Mouse (Mus musculus): ENCODE results near the gene Gm43191. TPM values are rescaled to one million over a fixed set of nuclear protein-coding genes. Genes with fewer than 3 reads are reported as not detected.
A peak's percentile ranks its signal among the peaks of the same experiment; 100 is the strongest.

The Gm43191 gene
- polyA plus RNA-seq, 1 experiment from 2014 or later: not detected

GRCm38 (mm10) chr3:116601781-116602180, 79.3 kb downstream of the Gm43191 start:
- peaks cover 6% of the 10 kb centered on the region; the same call in 1 of the 2 replicates for H3K36me3 ChIP-seq
- H3K9ac ChIP-seq: no peak overlapping the region
- no peak overlapping the region for H3K27ac ChIP-seq
- H3K27me3 ChIP-seq (replicated peaks): no peaks in the 10 kb centered on the region
- H3K4me2 ChIP-seq (replicated peaks): no peak overlapping the region
- H3K4me3 ChIP-seq: no peak overlapping the region
- no peaks in the 10 kb centered on the region for H3K9me3 ChIP-seq
- WGBS: 88% methylated on average over 5 of the region's 5 CpGs
- ATAC-seq (ENCODE audit: low FRiP score, low read depth): no peak
- no peaks in the 10 kb centered on the region for H3K4me1 ChIP-seq

DNA sequence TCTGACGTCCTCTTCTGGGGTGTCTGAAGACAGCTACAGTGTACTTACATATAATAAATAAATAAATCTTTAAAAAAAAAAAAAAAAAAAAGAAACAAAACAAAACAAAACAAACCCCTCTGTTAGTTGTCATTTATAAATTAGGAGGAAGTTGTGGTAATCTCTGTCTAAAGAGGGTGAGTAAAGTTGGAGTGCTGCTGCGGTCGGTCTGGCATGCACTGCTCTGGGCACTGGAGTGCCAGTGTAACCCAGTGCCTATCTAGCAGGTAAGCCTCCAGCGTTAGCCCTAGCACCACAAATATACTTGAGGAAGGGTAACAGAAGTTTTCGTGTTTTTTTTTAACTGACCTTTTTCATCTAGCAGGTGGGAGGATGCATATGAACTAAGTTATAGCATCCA, 80.1 kb downstream of the Gm43191 start:
- ATAC-seq (ENCODE audit: low FRiP score, low read depth): no peak
- WGBS: 94% methylated on average over 5 of the region's 5 CpGs
- Histone ChIP-seq H3K4me1 (peaks cover under 1% of the 10 kb centered on the region), H3K4me3 (no peak overlapping the region), H3K36me3 (peaks cover 2% of the 10 kb centered on the region; the same call in 1 of the 2 replicates), H3K9ac (no peak overlapping the region), H3K27me3 (replicated peaks) (no peaks in the 10 kb centered on the region), H3K4me2 (replicated peaks) (no peak overlapping the region), H3K27ac (no peak overlapping the region), H3K9me3 (no peaks in the 10 kb centered on the region)

GRCm38 (mm10) chr3:116599705-116600104, 81.4 kb downstream of the Gm43191 start:
- WGBS: 87% methylated on average over 2 of the region's 2 CpGs
- ATAC-seq (ENCODE audit: low FRiP score, low read depth): no peak

GRCm38 (mm10) chr3:116595603-116595991, 85.5 kb downstream of the Gm43191 start:
- no peaks in the 10 kb centered on the region for H3K9me3 ChIP-seq
- ATAC-seq (ENCODE audit: low FRiP score, low read depth): no peak
- 14% methylated on average over 10 of the region's 10 CpGs for WGBS

More at GRCm38 (mm10) chr3:116599705-116600104, 81.4 kb downstream of the Gm43191 start:
- Histone ChIP-seq H3K27me3 (replicated peaks) (no peaks in the 10 kb centered on the region), H3K9me3 (no peaks in the 10 kb centered on the region), H3K36me3 (no peaks in the 10 kb centered on the region; the same call in 1 of the 2 replicates), H3K4me3 (no peak overlapping the region), H3K27ac (no peak overlapping the region), H3K4me2 (replicated peaks) (no peak overlapping the region), H3K4me1 (peaks cover 6% of the 10 kb centered on the region), H3K9ac (no peak overlapping the region)

DNA sequence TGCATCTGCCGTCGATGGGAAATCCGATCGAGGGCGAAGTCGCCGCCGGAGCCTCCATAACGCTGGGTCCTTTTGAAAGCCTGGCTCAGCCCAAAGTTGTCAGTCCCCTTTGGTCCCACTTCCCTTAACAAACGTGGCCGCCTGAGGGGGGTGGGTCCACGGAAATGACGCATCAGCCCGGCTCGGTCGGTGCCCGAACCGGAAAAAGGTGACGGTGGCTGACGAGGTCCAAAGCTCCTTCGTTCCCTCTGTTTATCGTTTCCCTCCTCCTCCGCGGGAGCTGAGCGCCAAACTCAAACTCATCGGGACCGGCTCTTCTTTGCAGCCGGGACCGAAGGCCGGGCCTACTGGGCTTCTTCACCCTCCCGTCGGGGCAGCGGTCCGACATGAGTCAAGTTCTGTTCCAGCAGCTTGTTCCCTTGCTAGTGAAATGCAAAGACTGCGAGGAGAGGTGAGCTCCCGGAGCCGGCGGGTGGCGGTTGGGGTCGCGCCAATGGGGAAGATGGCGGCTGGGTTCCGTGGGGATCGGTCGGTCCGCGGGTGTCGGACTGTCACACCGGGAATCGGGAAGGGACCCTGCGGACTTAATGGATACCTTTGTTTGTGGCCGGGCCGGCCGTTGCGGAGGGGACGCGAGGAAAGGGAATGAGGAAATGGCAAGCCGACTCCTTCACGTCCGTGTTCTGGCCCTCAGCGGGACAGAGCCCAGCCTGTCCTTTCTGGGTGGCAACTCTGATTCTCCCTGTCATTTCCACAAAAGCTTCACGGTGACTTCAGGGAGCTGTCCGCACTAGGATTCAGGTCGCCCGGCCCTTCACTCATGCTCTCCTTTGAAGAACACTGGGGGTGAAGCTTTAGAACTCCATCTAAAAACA, 86.1 kb downstream of the Gm43191 start, which contains the start of gene Sass6:
Gene Sass6 (plus strand): TSS at position 255 of the 875 bp plus-strand sequence.
- peak within 1 kb of the TSS; percentile 85 for H3K4me3 ChIP-seq
- peak; percentile 98 for ATAC-seq (ENCODE audit: low FRiP score, low read depth)
- WGBS: under 1% methylated on average over 65 of the region's 65 CpGs

More at GRCm38 (mm10) chr3:116595603-116595991, 85.5 kb downstream of the Gm43191 start:
- H3K4me1 ChIP-seq: peaks cover 6% of the 10 kb centered on the region
- H3K4me2 ChIP-seq (replicated peaks): peak overlapping the region; percentile 84
- H3K27ac ChIP-seq: no peak overlapping the region
- H3K36me3 ChIP-seq: peaks cover 11% of the 10 kb centered on the region
- H3K27me3 ChIP-seq (replicated peaks): no peaks in the 10 kb centered on the region
- H3K9ac ChIP-seq: peak overlapping the region; percentile 78
- H3K4me3 ChIP-seq: peak overlapping the region; percentile 85

DNA sequence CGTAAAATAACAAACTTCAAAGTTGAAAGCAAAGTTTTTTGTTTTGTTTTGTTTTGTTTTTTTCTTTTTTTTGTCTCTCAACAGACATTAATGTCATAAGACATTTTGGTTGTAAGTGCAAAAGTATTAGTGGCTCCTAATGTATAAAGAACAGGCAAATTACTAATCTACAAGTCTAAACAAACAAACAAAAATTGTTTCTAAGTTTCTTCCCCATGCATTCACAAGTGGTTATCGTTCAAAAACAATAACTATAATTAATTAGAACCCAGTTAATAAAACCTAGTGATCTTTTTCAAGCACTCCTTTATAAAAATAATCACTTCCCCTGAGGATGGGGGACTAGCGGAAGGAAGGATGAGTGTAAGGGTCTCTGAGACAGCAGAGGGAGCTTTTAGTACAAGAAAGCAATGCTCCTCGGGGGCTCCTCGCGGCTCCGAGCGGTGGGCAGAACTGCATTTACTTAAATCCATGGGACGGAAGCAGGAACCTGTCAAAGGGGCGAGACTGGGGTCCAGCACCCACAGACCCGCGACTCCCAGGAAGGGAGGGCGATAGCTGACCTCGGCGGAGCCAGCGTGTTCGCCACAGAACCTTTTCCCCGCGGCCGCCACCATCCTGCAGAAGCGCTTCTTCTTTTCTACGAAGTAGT, 86.9 kb downstream of the Gm43191 start:
- peak overlapping the region; percentile 68 for H3K9ac ChIP-seq
- peaks cover 6% of the 10 kb centered on the region for H3K4me1 ChIP-seq
- peak overlapping the region; percentile 84 for H3K4me2 ChIP-seq (replicated peaks)
- peak overlapping the region; percentile 85 for H3K4me3 ChIP-seq
- no peaks in the 10 kb centered on the region for H3K9me3 ChIP-seq
- H3K27ac ChIP-seq: 0 out of 2 replicates have a peak overlapping the region, but pooled peaks have one; percentile 57
- H3K36me3 ChIP-seq: peaks cover 23% of the 10 kb centered on the region
- no peaks in the 10 kb centered on the region for H3K27me3 ChIP-seq (replicated peaks)
- 3% methylated on average over 22 of the region's 22 CpGs for WGBS
- ATAC-seq (ENCODE audit: low FRiP score, low read depth): peak; percentile 81

More for the DNA sequence above, 86.1 kb downstream of the Gm43191 start, which contains the start of gene Sass6:
- peaks cover 16% of the 10 kb centered on the region for H3K36me3 ChIP-seq
- H3K27ac ChIP-seq: 0 out of 2 replicates have a peak within 1 kb of the TSS, but pooled peaks have one; percentile 57
- H3K9ac ChIP-seq: peak within 1 kb of the TSS; percentile 78
- no peaks in the 10 kb centered on the region for H3K27me3 ChIP-seq (replicated peaks)
- H3K4me1 ChIP-seq: peaks cover 6% of the 10 kb centered on the region
- H3K4me2 ChIP-seq (replicated peaks): peak within 1 kb of the TSS; percentile 84
- H3K9me3 ChIP-seq: no peaks in the 10 kb centered on the region

Other genes with a start within 250 kb of the Gm43191 start
- 117 and 119 TPM in 2 replicates for gene Rtca, start 173.1 kb downstream of the Gm43191 start, polyA plus RNA-seq (2016; fragmentation: Nextera tagmentation; extraction: Ambion mirVana)
- gene Dbt, start 168.2 kb downstream of the Gm43191 start, polyA plus RNA-seq (2016; fragmentation: Nextera tagmentation; extraction: Ambion mirVana): 13.7 and 17.2 TPM in 2 replicates
- gene Lrrc39, start 118.3 kb downstream of the Gm43191 start, polyA plus RNA-seq (2016; fragmentation: Nextera tagmentation; extraction: Ambion mirVana): 0.70 and 0.98 TPM in 2 replicates
- gene Sass6, start 86.3 kb downstream of the Gm43191 start, polyA plus RNA-seq (2016; fragmentation: Nextera tagmentation; extraction: Ambion mirVana): 29.5 and 31.7 TPM in 2 replicates
- 28.7 and 34.4 TPM in 2 replicates for gene Trmt13, start 66.7 kb downstream of the Gm43191 start, polyA plus RNA-seq (2016; fragmentation: Nextera tagmentation; extraction: Ambion mirVana)
- gene Mfsd14a, start 18.6 kb downstream of the Gm43191 start, polyA plus RNA-seq (2016; fragmentation: Nextera tagmentation; extraction: Ambion mirVana): 68.6 and 72.2 TPM in 2 replicates
- 9.1 TPM in 2 replicates for gene Slc35a3, start 31.6 kb upstream of the Gm43191 start, polyA plus RNA-seq (2016; fragmentation: Nextera tagmentation; extraction: Ambion mirVana)
- gene Agl, start 126.9 kb upstream of the Gm43191 start, polyA plus RNA-seq (2016; fragmentation: Nextera tagmentation; extraction: Ambion mirVana): 17.7 and 19.0 TPM in 2 replicates
- gene Frrs1, start 178.2 kb upstream of the Gm43191 start, polyA plus RNA-seq (2016; fragmentation: Nextera tagmentation; extraction: Ambion mirVana): 3.7 and 4.0 TPM in 2 replicates